Mouse (Mus musculus) heart, embryonic 15.5 days (tissue): ENCODE results near the gene Mea1. TPM values are rescaled to one million over a fixed set of nuclear protein-coding genes. Genes with fewer than 3 reads are reported as not detected.
A peak's percentile ranks its signal among the peaks of the same experiment; 100 is the strongest.

Experiments
- ATAC-seq: fragments of 200-750 bp; cut with Nextera tagmentation; replicated peaks from 2 replicates; pipeline ENCODE4 v1.8.0; 2017; ENCODE audit warnings: low read depth, moderate TSS enrichment; ENCODE audit not compliant: insufficient number of reproducible peaks, insufficient read depth, low FRiP score
- H3K27ac ChIP-seq: fragments of 300-500 bp; sonication (generic); 2 replicates; pipeline ENCODE4 v1.5.1; 2015; ENCODE audit warnings: mild to moderate bottlenecking, inconsistent platforms
- H3K27me3 ChIP-seq: fragments of 300-500 bp; sonication (generic); 2 replicates; pipeline ENCODE4 v1.6.1; 2015; ENCODE audit warnings: inconsistent platforms
- H3K36me3 ChIP-seq: fragments of 300-500 bp; sonication (generic); 2 replicates; pipeline ENCODE4 v1.6.1; 2015; ENCODE audit warnings: mild to moderate bottlenecking, inconsistent platforms
- H3K4me1 ChIP-seq: fragments of 300-500 bp; sonication (generic); replicated peaks from 2 replicates; pipeline ENCODE4 v1.6.1; 2015; ENCODE audit warnings: inconsistent platforms
- H3K4me2 ChIP-seq: fragments of 300-500 bp; sonication (generic); 2 replicates; pipeline ENCODE4 v1.6.1; 2015; ENCODE audit warnings: inconsistent platforms, mild to moderate bottlenecking, moderate library complexity
- H3K4me3 ChIP-seq: fragments of 300-500 bp; sonication (generic); 2 replicates; pipeline ENCODE4 v1.5.1; 2015; ENCODE audit warnings: mild to moderate bottlenecking, inconsistent platforms
- H3K9ac ChIP-seq: fragments of 300-500 bp; sonication (generic); 2 replicates; pipeline ENCODE4 v1.6.1; 2015; ENCODE audit warnings: mild to moderate bottlenecking, inconsistent platforms
- H3K9me3 ChIP-seq: fragments of 300-500 bp; sonication (generic); replicated peaks from 2 replicates; pipeline ENCODE4 v1.6.1; 2016; ENCODE audit warnings: inconsistent platforms
- WGBS: fragments of 180-500 bp; shearing (Covaris S2); methylation state at CpG from one replicate; pipeline ENCODE4 v1.1.7; 2015; ENCODE audit warnings: mixed read lengths; 5-methylcytosine and 5-hydroxymethylcytosine counted together
- polyA plus RNA-seq: library from polyadenylated mRNA; unstranded; fragments of >200 nt; fragmentation: Nextera tagmentation; extraction: Ambion mirVana; gene quantifications from 2 replicates; pipeline ENCODE4 v1.2.1, GENCODE M21; 2015

Mea1 gene
- polyA plus RNA-seq, 1 experiment from 2014 or later = 105 TPM

DNA sequence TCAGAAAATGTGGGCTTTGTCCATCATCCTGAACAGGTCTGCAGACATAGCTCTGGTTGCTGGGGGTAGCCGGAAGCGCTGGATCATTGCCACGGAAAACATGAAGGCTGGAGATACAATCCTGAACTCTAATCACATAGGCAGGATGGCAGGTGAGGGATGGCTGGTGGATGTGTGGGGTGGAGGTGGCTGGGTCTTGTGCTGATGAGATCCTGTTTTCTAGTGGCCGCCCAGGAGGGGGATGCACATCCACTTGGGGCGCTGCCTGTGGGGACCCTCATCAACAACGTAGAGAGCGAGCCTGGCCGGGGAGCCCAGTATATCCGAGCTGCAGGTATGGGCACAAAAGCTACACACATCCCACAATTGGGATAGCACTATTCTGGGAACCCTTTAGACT, 30.2 kb upstream of the Mea1 start:
- Histone ChIP-seq H3K4me3 (no peak overlapping the region), H3K4me2 (no peak overlapping the region), H3K27me3 (no peaks in the 10 kb centered on the region), H3K36me3 (peaks cover 18% of the 10 kb centered on the region), H3K4me1 (peaks cover 56% of the 10 kb centered on the region), H3K9me3 (no peaks in the 10 kb centered on the region), H3K9ac (no peak overlapping the region), H3K27ac (no peak overlapping the region)
- no peak for ATAC-seq
- WGBS = 88% methylated on average over 9 of the region's 9 CpGs

DNA sequence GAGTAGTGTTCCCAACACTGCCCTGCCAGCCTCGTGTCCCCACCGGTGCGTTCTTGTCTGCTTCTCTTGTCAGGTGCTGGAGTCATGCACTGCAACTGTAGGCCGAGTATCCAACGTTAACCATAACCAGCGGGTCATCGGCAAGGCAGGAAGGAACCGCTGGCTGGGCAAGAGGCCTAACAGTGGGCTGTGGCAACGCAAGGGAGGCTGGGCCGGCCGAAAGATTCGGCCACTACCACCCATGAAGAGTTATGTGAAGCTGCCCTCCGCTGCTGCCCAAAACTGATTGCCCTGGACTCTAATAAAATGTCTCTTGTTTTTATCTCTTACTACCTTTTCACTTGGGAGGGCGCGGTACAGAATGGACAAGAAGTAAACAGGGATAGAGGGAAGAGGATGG, 28.8 kb upstream of the Mea1 start:
- Histone ChIP-seq H3K4me1 (peaks cover 52% of the 10 kb centered on the region), H3K27ac (peak overlapping the region; percentile 99), H3K27me3 (no peaks in the 10 kb centered on the region), H3K9me3 (no peaks in the 10 kb centered on the region), H3K4me2 (peak overlapping the region; percentile 92), H3K36me3 (peaks cover 32% of the 10 kb centered on the region), H3K4me3 (peak overlapping the region; percentile 82), H3K9ac (peak overlapping the region; percentile 91)
- no peak for ATAC-seq
- WGBS = 29% methylated on average over 15 of the region's 15 CpGs

DNA sequence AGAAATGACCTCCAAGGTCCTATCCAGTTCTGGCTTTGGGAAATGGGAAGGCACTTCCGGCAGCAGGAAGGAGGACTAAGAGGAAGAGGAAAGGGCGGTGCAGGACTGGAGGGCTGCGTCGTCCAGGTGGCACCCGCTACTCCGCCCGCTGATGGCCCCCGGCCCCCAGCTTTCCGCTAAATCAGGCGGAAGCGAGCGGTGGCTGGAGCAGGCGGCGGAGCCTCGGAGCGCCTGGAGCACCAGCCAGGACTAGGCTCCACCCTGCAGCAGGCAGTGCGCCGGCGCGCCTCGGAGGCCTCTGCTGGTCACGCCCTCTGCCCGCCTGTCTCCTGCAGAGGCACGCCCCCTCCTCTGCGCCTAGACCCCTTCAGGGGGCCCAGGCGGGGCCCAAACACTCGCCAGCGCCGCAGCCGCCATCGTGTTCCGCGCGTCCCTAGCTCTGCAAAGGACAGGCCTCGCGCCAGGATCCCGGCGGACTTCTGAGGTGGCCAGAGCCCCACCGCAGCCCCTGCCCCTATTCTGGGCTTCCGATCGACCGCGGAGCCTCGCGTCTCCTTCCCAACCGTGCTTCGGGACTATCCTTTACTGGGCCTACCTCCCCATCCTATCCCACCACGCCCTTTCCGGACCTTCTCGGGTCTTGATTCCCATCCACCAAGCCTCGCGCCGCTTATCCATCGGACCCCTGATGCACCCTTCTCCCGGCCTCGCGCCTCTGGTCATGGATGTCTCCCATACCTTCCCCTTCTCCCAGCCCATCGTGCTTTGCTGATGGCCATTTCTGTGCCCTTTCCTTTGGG, 28.2 kb upstream of the Mea1 start, which contains the start of gene Cul7:
Gene Cul7 (plus strand): TSS at position 106 of the 800 bp plus-strand sequence.
- peak within 1 kb of the TSS; percentile 91 for H3K9ac ChIP-seq
- peaks cover 50% of the 10 kb centered on the region for H3K4me1 ChIP-seq
- H3K4me3 ChIP-seq = peak within 1 kb of the TSS; percentile 82
- H3K27ac ChIP-seq = peak within 1 kb of the TSS; percentile 99
- no peaks in the 10 kb centered on the region for H3K9me3 ChIP-seq
- peak; percentile 94 for ATAC-seq
- WGBS = under 1% methylated on average over 57 of the region's 58 CpGs
- peaks cover 36% of the 10 kb centered on the region for H3K36me3 ChIP-seq
- peak within 1 kb of the TSS; percentile 92 for H3K4me2 ChIP-seq
- H3K27me3 ChIP-seq = no peaks in the 10 kb centered on the region

GRCm38 (mm10) chr17:46651292-46651691, 27.3 kb upstream of the Mea1 start:
- ATAC-seq = no peak
- Histone ChIP-seq H3K27me3 (no peaks in the 10 kb centered on the region), H3K36me3 (peaks cover 44% of the 10 kb centered on the region), H3K4me3 (peak overlapping the region; percentile 82), H3K27ac (peak overlapping the region; percentile 99), H3K9me3 (no peaks in the 10 kb centered on the region), H3K4me1 (peaks cover 52% of the 10 kb centered on the region), H3K4me2 (peak overlapping the region; percentile 92), H3K9ac (peak overlapping the region; percentile 91)
- 62% methylated on average over 17 of the region's 17 CpGs for WGBS

GRCm38 (mm10) chr17:46651755-46652547, 26.6 kb upstream of the Mea1 start:
- WGBS = 53% methylated on average over 20 of the region's 20 CpGs
- H3K4me3 ChIP-seq = peak overlapping the region; percentile 82
- H3K4me2 ChIP-seq = peak overlapping the region; percentile 92
- peaks cover 46% of the 10 kb centered on the region for H3K4me1 ChIP-seq
- peak overlapping the region; percentile 99 for H3K27ac ChIP-seq
- no peaks in the 10 kb centered on the region for H3K27me3 ChIP-seq
- ATAC-seq = no peak
- no peaks in the 10 kb centered on the region for H3K9me3 ChIP-seq
- peak overlapping the region; percentile 91 for H3K9ac ChIP-seq
- peaks cover 51% of the 10 kb centered on the region for H3K36me3 ChIP-seq

GRCm38 (mm10) chr17:46656054-46656453, 22.5 kb upstream of the Mea1 start:
- peaks cover 31% of the 10 kb centered on the region for H3K4me1 ChIP-seq
- ATAC-seq = no peak
- H3K27ac ChIP-seq = no peak overlapping the region
- no peaks in the 10 kb centered on the region for H3K9me3 ChIP-seq
- H3K27me3 ChIP-seq = no peaks in the 10 kb centered on the region
- H3K9ac ChIP-seq = no peak overlapping the region
- peaks cover 81% of the 10 kb centered on the region for H3K36me3 ChIP-seq
- H3K4me2 ChIP-seq = no peak overlapping the region
- H3K4me3 ChIP-seq = no peak overlapping the region
- 80% methylated on average over 6 of the region's 6 CpGs for WGBS

DNA sequence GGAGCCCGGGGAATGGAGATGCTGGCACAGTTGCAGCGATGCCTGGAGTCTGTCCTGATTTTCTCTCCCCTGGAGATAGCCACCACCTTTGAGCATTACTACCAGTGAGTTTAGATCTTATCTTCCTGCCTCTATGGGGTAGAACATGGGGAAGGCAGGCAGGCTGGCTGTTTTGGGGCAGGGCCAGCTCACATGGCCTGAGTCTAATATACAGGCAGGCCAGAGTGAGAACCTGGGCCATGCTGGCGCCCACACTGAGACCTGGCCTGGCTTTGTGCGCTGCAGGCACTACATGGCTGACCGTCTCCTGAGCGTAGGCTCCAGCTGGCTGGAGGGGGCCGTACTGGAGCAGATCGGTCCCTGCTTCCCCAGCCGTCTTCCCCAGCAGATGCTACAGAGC, 17.2 kb upstream of the Mea1 start:
- no peaks in the 10 kb centered on the region for H3K4me1 ChIP-seq
- H3K4me2 ChIP-seq = no peak overlapping the region
- no peak overlapping the region for H3K27ac ChIP-seq
- WGBS = 95% methylated on average over 9 of the region's 9 CpGs
- no peak for ATAC-seq
- H3K36me3 ChIP-seq = peaks cover 91% of the 10 kb centered on the region
- no peaks in the 10 kb centered on the region for H3K9me3 ChIP-seq
- H3K9ac ChIP-seq = no peak overlapping the region
- no peaks in the 10 kb centered on the region for H3K27me3 ChIP-seq
- no peak overlapping the region for H3K4me3 ChIP-seq

DNA sequence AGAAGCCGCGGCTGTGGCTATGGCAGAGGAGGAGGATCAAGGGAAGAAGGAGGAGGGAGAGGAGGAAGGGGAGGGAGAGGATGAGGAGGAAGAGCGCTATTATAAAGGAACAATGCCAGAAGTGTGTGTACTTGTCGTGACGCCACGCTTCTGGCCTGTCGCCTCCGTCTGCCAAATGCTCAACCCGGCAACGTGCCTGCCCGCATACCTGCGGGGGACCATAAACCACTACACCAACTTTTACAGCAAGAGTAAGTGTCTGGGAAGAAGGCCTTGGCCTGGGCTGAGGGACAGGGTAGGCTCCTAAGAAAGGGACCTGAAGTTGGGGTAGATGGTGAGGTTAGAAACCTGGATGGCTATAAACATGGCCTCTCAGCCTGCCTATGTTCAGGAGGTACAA, 16.6 kb upstream of the Mea1 start:
- Histone ChIP-seq H3K36me3 (peaks cover 91% of the 10 kb centered on the region), H3K4me2 (no peak overlapping the region), H3K9ac (no peak overlapping the region), H3K4me3 (no peak overlapping the region), H3K9me3 (no peaks in the 10 kb centered on the region), H3K27ac (no peak overlapping the region), H3K4me1 (no peaks in the 10 kb centered on the region), H3K27me3 (no peaks in the 10 kb centered on the region)
- ATAC-seq = no peak
- 93% methylated on average over 12 of the region's 12 CpGs for WGBS

DNA sequence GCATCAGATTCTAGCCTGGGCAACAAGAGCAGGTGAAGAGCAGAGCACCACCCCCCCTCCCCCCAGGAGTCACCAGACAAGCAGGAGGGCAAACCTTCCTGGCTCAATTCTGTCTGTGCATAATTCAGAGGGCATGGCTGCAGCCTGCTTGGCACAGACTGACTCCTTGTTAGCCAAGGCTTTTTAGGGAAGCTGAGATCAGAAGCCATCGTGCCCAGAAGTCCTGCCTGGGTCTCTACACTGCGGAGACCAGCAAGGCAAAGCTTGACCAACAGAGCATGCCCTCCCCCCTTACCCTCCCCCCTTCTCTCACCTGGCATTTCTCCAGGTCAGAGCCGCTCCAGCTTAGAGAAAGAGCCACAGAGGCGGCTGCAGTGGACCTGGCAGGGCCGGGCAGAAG, 15.9 kb upstream of the Mea1 start:
- Histone ChIP-seq H3K9ac (no peak overlapping the region), H3K27me3 (no peaks in the 10 kb centered on the region), H3K4me3 (no peak overlapping the region), H3K9me3 (no peaks in the 10 kb centered on the region), H3K27ac (no peak overlapping the region), H3K4me1 (no peaks in the 10 kb centered on the region), H3K4me2 (no peak overlapping the region), H3K36me3 (peaks cover 90% of the 10 kb centered on the region)
- no peak for ATAC-seq
- WGBS = 82% methylated on average over 5 of the region's 5 CpGs

DNA sequence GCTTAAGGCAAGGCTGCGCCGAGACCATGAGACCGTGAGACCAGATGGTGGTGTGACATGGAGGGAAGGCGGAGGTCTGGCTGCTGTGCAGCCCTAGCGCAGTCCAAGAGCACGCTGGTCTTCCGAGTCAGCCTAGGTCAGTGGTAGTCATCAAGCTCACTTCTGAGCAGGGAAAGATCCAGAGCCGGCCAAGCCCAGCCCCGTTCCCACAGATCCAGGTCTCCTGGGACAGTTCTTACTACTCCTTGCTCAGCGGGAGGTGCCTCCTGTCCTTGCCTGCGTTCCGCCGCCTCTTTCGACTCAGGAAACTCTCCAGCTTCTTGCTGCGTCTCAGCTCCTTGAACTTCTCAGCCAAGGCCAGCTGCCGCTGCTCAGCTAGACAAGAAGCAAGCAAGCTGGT, 10.9 kb upstream of the Mea1 start:
- Histone ChIP-seq H3K4me1 (peaks cover under 1% of the 10 kb centered on the region; the same call in 1 of the 2 replicates), H3K9me3 (no peaks in the 10 kb centered on the region), H3K9ac (no peak overlapping the region), H3K36me3 (peaks cover 67% of the 10 kb centered on the region), H3K4me2 (no peak overlapping the region), H3K4me3 (no peak overlapping the region), H3K27me3 (no peaks in the 10 kb centered on the region), H3K27ac (no peak overlapping the region)
- ATAC-seq = no peak
- 75% methylated on average over 16 of the region's 16 CpGs for WGBS

DNA sequence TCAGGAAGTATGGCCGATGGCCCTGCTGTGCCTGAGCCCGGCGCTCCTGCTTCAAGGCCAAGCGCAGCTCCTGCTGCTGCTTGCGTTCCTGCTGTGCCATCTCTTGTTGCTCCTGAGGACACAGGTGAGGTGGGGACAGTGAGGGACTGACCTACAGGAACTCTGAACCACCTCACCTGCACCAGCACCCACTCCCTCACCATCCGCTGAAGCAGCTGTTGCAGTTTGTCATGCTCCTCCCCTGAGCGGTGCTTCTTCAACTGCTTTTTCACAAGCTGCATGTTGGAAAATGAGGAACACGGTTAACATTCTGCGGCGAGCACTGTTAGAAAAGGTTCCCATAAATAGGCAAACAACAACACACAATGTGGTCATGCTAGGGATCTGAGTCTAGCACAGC, 8.7 kb upstream of the Mea1 start:
- no peak overlapping the region for H3K9ac ChIP-seq
- no peak for ATAC-seq
- H3K4me2 ChIP-seq = no peak overlapping the region
- H3K4me1 ChIP-seq = peaks cover 18% of the 10 kb centered on the region
- H3K9me3 ChIP-seq = no peaks in the 10 kb centered on the region
- WGBS = 94% methylated on average over 10 of the region's 10 CpGs
- no peak overlapping the region for H3K4me3 ChIP-seq
- H3K27me3 ChIP-seq = no peaks in the 10 kb centered on the region
- peaks cover 49% of the 10 kb centered on the region for H3K36me3 ChIP-seq
- H3K27ac ChIP-seq = no peak overlapping the region
